Mouse (Mus musculus) cerebral cortex, adult 2 months (tissue): ENCODE measurements around the gene Dcaf7.

Experiments used
- WGBS: fragments of 180-500 bp; shearing (Covaris S2); methylation state at CpG from one replicate; pipeline ENCODE4 v1.1.7; 2018; 5-methylcytosine and 5-hydroxymethylcytosine counted together

Dcaf7 gene

DNA sequence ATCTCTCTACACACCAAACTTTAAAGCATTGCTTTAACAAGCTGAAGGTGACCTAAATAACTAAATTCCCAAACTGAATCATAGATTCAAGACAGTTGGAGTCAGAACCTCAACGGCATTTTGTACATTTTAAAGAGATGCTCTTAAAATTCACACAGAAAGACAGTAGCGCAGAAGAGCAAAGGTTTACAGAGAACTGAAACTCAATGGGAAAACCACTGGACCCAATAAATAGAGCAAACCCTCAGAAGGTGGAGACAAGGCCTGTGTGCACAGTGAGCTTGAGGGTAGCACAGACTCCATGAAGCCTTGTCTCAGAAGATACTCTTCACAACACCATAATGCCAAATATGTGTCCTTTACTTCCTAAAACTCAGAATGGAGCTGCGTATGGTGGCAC is 9.1 kb downstream of the Dcaf7 start:
- WGBS: 82% methylated on average over 3 of the region's 3 CpGs

DNA sequence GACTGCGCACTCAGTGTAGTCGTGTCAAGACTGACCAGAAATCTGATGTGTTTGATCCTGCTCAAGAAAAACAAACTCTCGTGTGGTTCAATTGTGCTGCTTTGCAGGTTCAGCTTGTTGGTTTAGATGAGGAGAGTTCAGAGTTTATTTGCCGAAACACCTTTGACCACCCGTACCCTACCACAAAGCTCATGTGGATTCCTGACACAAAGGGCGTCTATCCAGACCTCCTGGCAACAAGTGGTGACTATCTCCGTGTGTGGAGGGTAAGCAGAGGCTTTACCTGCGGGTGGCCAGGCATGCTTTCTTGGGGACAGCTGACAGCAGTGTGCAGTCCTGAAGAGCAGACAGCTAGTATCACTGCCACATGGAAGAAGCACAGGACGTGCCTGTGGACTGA is 9.9 kb downstream of the Dcaf7 start:
- WGBS: 76% methylated on average over 9 of the region's 9 CpGs

DNA sequence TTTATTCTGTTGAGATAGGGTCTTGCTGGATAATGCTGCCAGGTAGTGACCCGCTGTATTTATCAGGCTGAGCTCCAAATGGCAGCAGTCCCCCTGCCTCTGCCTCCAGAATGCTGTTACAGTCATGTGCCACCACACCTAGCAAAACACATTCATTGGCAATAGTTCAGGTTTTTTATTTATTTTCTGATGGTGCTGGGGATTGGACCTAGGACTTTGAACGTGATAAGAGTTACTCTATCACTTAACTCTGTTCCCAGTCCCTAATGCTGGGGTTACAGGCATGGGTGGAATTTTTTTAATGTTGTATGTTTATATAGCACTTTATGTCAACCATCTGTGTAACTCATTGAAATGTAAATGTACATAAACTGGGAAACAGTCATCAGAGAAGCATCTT is 17.2 kb downstream of the Dcaf7 start:
- 65% methylated on average over 2 of the region's 2 CpGs for WGBS

DNA sequence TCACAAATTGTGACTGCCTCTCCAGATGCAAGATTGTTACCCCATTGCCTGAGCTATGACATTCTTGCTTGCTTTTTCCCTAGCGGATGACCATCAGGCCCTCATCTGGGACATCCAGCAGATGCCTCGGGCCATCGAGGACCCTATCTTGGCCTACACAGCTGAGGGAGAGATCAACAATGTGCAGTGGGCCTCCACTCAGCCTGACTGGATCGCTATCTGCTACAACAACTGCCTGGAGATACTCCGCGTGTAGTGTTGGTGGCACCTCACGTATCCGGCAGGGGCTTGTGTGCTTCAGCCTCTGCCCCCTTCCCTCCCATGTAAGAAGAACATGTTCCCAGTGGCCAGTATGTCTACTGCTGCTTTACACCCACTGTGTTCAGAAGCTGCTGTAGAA is 17.9 kb downstream of the Dcaf7 start:
- 95% methylated on average over 8 of the region's 8 CpGs for WGBS

DNA sequence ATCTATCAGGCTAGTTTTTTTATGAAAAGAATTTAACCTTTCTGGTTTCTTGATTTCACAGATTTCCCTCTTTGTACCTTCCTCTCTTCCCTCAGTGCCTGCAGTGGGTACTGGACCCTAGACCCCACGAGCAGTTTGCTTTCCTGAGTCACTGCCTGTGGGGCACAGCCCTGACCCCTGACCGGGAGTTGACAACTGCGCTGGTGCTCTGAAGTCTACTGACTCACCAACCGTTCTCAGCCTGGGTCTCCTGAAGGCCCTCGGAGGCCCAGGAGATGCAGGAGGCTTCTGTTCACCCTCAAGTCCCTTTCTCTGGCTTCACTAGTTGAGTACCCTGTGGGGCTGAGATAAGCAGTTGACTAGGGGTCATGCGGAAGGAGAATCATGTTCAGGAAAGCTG is 18.7 kb downstream of the Dcaf7 start:
- WGBS: 91% methylated on average over 6 of the region's 6 CpGs

DNA sequence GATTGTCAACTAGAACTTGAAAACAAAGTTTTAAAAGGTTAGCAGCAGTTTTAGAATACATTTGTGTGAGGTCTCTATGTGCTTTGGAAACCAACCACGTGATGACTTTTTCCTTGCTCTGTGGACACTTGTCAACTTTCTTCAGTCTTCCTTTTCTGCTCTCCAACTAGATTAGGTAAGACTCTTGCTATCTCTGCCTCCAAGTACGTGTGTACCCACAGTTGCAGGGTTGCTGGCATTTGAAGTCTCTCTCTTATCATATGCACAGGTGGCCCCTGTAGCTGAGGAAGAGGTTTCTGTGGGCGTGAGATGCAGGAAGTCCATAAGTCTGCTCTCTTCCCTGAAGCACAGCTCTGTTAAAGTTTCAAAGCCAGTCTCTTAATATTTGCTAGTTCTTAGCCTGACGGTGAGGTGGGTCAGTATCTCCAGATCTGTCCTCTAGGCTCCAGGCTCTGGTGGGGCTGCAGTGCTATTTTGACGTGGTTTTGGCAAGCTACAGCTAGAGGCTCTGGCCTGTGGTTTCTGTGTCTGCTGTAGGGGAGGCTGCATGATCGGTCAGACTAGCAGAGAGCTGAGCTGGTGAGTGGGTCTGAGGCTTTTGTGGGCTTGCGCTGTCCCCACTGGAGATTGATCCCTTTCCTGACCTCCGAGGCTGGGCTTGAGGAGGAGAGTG is 20.3 kb downstream of the Dcaf7 start:
- WGBS: 79% methylated on average over 8 of the region's 8 CpGs

DNA sequence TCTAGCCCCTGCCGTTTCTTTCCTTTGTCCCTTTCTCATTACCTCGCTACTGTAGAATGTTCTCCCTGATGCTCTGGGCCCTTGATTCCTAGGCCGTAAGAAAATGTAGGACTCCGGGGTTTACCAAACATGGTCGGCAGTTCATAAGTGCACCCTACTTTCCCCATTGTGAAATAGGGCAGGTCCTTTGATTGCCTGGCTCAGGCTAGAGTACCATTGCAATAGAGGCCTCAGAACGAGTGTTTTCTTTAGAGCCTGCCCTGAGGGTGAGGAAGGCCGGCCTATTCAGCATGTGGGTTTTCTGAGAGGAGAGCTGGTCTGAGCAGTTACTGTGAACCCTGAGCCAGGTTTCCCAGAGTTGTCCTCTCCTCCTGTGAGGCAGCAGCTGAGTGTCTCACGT is 21.3 kb downstream of the Dcaf7 start:
- WGBS: 74% methylated on average over 8 of the region's 8 CpGs

DNA sequence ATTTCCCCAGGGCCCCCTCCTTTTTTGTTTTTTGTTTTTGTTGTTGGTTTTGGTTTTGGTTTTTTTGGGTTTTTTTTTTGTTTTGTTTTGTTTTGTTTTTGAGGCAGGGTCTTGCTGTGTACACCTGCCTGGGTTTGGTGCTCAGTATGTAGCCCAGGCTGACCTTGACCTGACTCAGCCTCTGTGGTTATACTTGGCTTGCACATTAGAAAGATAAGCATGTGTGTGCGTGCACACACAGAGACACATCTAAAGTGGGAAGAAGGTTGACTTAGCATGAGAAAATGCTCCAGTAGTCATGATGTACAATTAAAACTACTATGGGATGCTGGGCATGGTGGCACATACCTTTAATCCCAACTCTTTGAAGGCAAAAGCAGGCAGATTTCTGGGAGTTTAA is 23.9 kb downstream of the Dcaf7 start:
- 84% methylated on average over 1 of the region's 1 CpGs for WGBS

DNA sequence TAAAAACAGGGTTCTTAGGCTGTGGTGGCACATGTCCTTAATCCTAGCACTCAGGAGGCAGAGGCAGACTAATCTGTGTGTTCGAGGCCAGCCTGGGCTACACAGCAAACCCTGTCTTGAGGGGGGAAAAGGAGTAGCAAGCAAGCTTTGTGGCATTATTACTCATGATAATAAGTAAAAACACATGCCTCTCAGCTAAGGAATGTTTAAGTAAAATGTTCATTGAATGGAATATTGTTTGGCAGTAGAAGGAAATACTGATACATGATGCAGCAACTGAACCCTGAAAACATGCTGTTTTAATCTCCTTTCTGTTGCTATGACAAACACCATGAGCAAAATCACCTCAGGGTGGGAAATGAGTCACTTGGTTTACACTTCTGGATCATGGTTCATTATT is 24.6 kb downstream of the Dcaf7 start:
- 95% methylated on average over 1 of the region's 1 CpGs for WGBS

DNA sequence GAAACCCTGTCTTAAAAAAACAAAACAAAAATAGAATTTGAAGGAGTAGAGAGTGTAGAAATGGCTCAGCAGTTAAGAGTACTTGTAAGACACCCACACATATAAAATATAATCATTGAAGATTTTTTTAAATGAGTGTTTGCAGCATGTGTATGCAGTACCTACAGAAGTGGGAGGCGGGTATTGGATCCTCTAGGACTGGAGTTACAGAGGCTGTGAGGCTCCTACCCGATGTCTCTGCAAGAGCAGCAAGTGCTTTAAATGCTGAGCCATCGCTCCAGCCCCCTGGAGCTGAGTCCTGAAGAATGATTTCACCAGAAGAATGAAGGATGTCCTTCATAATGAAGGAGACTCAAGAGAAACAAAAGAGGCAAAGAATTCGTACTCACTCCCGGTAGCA is 27.1 kb downstream of the Dcaf7 start:
- 51% methylated on average over 5 of the region's 5 CpGs for WGBS

DNA sequence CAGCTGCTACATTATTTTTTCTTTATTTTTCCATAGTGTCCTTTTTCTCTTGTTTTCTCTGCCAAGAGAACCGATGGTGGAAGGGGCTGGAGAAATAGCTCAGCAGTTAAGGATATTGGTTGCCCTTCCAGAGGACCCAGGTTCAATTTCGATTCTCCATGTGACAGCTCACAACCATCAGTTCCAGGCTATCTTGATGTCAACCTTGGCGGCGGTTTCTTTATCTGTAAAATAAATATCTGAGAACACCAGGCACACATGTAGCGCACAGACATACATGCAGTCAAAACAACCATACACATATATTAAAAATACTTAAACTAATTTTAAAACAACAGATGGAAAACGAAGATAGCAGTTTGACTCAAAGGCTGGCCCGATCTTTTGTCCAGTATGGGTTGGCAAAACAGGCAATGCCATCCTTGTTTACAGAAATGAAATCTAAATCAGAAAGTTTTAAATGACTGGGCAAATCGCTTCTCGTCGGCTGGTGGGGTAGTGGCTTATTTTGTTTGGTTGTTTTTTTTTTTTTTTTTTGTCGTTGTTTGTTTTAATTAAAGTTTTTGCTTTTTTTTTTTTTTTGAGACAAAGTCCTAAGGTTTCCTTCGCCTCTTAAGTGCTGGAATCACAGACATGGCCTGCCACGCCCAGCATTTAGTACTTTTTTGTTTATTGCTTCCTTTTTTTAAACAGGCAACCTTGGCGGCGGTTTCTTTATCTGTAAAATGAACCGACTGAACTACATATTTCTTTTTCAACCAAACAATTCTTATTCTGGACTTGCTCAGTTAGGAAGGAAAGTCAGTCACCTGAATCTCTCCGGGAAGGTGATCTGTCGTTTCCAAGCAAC is 28.6 kb downstream of the Dcaf7 start:
- 23% methylated on average over 18 of the region's 18 CpGs for WGBS

DNA sequence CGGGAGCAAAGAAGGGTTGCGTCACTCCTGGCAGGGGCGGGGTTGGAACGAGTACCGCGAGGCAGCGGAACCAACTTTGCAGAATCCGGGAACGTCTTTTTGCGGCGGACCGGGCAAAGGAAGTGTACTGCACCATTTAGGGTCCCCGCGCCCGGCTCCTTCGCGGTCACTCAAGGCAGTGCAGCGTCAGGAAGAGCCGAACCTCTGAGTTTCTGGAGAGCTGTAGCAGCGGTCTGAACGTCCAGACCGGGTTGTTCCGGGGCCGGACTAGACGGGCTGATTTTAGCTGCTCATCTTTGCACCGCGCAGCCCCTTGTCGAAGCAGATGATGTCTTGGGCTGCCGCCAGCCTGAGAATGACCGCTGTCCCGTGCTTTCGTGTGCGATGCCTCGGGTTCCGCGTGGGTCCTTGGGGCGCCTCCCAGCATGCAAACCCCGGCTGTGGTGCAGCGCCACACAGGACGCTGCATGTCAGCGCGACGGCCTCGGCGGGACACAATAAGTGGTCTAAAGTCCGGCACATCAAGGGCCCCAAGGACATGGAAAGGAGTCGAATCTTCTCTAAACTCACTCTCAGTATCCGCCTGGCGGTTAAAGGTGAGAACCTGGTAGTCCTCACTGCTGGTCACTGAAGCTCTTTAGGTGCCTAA is 29.4 kb downstream of the Dcaf7 start, which contains the start of gene Taco1:
Gene Taco1 (plus strand): TSS at position 139 of the 649 bp plus-strand sequence.
- under 1% methylated on average over 49 of the region's 49 CpGs for WGBS

DNA sequence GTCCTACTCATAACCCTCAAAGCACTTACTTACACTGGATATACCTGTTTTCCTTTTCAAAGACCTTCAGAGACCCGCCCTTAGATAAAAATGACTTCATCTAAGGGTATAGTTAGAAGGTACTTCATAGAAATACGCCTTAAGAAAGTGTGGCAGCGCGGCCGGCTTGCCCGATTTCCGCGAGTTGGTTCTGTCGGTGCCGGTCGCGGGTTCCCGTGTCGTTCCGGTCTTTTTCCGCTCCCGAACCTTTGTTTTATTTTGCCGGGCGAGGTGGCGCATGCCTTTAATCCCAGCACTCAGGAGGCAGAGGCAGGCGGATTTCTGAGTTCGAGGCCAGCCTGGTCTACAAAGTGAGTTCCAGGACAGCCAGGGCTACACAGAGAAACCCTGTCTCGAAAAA is 29.9 kb downstream of the Dcaf7 start:
- WGBS: 11% methylated on average over 23 of the region's 23 CpGs

DNA sequence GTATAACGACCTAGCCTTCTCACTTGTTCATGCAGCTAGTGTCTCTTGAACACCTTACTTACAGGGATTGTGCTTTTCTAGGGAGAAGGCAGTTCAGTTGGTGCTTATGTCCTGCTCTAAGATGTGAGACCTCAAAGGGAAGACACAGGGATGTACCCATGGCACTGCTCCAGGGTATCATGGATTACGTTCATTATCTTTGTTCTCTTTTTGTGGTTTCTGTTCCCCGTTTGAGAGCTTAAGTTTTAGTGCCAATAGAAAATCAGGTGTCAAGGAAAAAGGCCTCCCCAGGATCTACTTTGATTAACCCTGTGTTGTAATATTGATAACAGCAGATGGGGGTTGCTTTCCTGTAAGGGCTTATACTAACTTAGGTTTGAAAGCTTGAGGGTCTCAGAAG is 37.1 kb downstream of the Dcaf7 start:
- 81% methylated on average over 3 of the region's 3 CpGs for WGBS

DNA sequence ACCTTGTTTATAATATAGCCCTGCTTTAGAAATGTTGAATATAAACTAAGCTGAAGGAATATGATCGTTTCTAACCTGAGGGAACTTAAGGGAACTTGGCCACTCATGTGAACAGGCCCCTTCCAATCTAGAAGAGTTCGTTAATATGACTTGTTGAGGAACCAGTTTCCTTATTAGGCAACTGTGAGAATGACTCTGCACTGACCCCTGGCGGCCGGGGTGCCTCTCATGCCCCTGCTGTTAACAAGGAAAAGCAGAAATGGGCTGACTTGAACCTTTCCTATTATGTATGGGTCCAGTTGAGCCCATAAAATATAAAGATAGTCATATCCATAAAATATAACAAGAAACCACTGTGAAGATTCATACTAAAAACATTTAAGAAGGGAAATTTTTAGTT is 39.6 kb downstream of the Dcaf7 start:
- WGBS: 4% methylated on average over 4 of the region's 4 CpGs

DNA sequence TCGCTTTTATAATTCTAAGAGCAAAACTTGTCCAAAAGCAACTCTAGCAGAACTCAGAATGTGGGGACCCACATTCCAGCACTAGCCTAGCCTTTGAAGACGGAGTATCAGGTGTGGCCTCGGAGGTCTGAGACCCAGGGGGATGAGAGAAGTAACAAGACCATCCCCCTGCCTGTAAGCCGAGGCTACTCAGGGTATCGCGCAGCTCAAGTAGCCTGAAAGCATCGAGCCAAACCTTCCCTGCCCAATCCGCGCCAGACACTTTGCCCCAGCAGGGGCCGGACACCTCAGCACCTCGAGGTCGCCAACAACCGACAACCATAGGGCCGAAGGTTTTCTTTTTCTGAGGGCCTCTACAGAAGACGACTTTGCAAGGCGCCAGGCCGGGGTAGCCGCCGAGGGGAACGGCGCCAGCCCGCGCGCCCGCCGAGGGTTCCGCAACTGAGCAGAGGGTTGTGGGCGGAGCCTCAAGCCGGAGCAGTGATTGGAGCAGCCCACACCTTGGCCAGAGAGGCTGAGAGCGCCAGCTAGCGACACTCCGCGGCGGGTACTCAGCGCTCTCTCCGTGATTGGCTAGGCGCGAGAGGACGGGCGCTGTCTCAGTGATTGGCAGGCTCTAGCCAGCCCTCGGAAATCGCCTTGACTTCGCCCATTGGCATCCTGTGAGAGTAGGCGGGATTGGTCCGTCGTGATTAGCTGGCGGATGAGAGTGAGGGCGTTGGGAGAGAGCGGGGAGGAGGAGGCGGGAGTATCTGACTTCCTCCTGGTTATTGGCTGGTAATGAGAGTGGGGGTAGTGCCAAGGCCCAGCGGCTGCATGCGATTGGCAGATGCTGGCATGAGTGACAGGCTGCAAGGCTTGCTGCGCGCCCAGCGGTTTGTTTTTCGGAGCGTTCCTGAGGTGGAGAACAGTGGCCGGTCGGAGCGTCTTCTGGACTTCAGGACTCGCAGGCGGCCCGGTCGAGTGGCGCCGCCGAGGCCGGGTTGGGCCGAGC is 47.3 kb downstream of the Dcaf7 start, which contains the start of gene Map3k3:
Gene Map3k3 (plus strand): TSS at position 906 of the 994 bp plus-strand sequence.
- under 1% methylated on average over 69 of the region's 69 CpGs for WGBS

DNA sequence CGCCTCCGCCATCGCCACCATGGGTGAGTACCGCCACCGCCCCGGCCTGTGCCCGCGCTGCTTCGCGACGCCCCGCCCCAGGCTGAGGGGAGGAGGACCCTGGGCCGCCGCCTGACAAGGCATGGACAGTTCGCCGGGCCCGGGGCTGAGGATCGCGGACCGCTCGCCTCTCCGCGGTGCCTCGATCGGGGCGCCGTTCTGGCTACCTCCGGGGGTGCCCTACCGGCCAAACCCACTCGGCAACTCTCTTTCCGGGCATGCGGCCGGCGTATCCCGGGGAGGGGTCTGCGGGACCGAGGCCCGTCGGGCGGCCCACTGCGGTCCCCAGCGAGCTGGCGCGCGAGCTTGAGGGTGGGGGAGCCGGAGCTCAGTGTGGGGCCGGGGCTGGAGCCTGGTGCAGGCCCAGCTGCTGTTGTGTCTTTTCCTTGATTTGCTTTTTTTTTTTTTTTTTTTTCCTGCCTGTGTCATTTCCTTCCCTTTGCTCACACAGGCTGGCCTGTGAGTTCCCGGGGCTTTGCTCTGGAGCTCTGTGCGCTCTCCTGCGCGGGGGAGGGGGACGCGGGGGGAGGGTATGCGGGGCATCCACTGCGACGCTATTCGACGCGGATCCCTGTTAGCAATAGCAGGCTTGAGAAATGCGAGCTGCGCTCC is 48.4 kb downstream of the Dcaf7 start:
- 1% methylated on average over 54 of the region's 61 CpGs for WGBS

DNA sequence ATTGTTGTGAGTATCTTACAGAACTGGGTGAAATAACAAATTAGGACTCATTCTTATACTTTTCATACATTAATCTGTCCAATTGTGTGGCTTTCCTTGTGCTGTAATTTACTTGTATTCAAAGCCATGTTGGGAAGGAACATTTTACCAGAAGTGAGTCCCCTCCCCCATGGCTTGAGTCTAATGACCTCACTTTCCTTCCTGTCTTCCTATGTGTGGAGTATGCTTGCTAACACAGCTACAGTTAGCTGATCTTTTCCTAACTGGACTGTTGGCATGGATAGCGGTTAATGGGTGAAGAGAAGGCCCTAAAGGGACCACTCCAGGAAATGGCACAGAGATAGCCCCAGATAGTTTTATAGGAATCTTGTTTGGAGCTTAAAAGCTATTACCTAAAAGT is 61.6 kb downstream of the Dcaf7 start:
- 70% methylated on average over 1 of the region's 1 CpGs for WGBS

DNA sequence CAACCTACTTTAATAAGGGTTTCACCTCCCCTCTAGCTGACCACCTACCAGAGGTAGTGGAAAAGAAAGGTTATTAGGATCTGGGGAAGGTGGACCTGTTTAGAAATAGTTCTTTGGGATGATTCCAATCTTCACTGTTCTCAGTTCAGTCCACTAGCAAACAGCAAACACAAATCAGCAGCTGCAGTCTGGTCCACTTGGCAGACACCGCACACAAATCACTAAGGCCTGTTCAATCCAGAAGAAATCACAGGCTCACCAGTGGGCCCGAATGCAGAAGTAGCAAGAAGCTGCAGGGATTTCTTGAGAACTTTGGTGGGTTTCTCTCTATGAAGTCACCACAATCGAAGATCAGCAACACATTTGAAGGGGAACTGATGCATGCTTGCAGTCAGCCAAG is 66.2 kb downstream of the Dcaf7 start:
- WGBS: 64% methylated on average over 3 of the region's 3 CpGs

DNA sequence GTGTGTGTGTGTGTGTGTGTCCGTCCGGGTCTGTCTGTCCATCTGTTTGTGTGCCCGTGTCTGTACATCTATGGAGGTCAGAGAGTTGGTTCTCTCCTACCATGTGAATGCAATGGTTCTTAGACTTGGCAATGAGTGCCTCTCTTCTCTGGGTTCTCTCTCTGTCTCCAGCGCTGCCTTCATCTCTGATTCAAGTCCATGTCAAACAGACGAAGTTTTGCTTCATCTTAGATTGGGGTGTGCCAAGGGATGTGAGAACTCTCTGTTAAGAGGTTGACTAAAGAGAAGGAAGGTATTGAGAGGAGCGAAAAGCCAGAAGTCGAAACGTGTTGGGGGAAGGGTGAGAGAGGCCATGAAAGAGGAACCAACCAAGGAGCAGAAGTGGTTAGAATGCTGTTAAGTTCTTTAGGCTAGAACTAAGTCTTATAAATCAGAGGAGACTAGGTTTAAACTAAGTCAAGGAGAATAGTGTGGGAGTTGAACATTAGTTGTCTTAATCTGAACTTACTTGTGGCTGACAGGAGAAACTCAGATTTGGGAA is 69.4 kb downstream of the Dcaf7 start:
- 74% methylated on average over 8 of the region's 8 CpGs for WGBS
